Mouse (Mus musculus) olfactory bulb, adult 2 months (tissue): ENCODE data around the gene Tsacc. TPM values are rescaled to one million over a fixed set of nuclear protein-coding genes. Genes with fewer than 3 reads are reported as not detected.
"Not testable (repeated sequence)": the region's sequence is repeated elsewhere in the genome, so short reads cannot be mapped to it uniquely, and the experiment has no call there.

Source experiments
- H3K27ac ChIP-seq: fragments of 200-500 bp; 2 replicates; pipeline ENCODE4 v1.5.1; 2012; ENCODE audit warnings: low read depth, low read length; ENCODE audit not compliant: insufficient read depth
- H3K4me1 ChIP-seq: fragments of 200-500 bp; 2 replicates; pipeline ENCODE4 v1.6.1; 2012; ENCODE audit warnings: low read length; ENCODE audit not compliant: control insufficient read depth, insufficient read depth
- H3K4me3 ChIP-seq: fragments of 200-500 bp; 2 replicates; pipeline ENCODE4 v1.5.1; 2012; ENCODE audit warnings: mild to moderate bottlenecking, low read depth, low read length, moderate library complexity; ENCODE audit not compliant: insufficient read depth
- CTCF ChIP-seq: fragments of 200-500 bp; IDR thresholded peaks from 2 replicates; pipeline ENCODE4 v1.5.1; 2012; ENCODE audit warnings: low read depth, mild to moderate bottlenecking, low read length, moderate library complexity; ENCODE audit not compliant: insufficient read depth
- POLR2A ChIP-seq: fragments of 200-500 bp; IDR thresholded peaks from 2 replicates; pipeline ENCODE4 v1.6.1; 2012; ENCODE audit warnings: mild to moderate bottlenecking, low read depth, low read length, moderate library complexity; ENCODE audit not compliant: insufficient read depth
- WGBS: fragments of 180-500 bp; shearing (Covaris S2); methylation state at CpG from one replicate; pipeline ENCODE4 v1.1.7; 2018; 5-methylcytosine and 5-hydroxymethylcytosine counted together
- polyA plus RNA-seq: library from polyadenylated mRNA; stranded (reverse); fragments of >200 nt; gene quantifications from 2 replicates; pipeline ENCODE4 v1.2.4, GENCODE M21; 2012; ENCODE audit warnings: low replicate concordance; ENCODE audit not compliant: missing spikeins, insufficient read depth, insufficient read length

Tsacc gene
- polyA plus RNA-seq, 1 experiment = not detected

DNA sequence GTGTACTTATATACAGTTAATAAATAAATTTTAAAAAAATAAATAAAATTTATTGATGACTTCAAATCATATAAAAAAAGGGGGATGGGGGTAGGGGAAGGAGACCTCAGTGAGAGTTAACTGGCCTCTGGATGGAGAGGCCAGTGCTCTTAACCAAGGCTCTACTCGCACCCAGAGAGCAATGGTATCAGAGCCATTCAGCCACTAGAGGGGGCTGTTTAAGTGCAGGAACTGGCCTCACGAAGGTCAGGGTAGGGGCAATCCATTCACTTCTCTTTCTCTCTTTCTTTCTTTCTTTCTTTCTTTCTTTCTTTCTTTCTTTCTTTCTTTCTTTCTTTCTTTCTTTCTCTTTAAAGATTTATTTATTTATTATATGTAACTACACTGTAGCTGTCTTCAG, 34.5 kb upstream of the Tsacc start:
- Histone ChIP-seq H3K4me3 (no peak overlapping the region), H3K4me1 (peaks cover 2% of the 10 kb centered on the region), H3K27ac (no peak overlapping the region)
- no peak for TF ChIP-seq CTCF
- no peak for TF ChIP-seq POLR2A
- 27% methylated on average over 2 of the region's 2 CpGs for WGBS

DNA sequence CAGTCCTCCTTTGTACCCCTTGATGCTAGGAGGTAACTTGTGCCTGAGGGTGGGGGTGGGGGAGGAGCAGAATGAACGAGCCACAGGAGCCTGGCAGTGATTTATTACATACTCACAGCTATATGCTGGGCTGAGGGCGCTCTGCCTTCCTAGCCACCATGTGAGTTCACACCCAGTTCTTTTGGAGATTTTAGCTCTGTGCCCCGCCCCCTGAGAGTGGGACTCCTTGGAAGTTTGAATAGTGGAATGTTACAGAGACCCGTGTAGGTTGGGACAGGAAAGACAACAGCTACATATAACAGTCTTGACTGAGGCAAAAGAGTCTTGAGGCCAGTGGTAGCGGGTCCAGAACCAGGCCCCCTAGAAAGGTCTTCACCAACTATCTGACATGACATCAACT, 32.2 kb upstream of the Tsacc start:
- Histone ChIP-seq H3K27ac (no peak overlapping the region), H3K4me3 (no peak overlapping the region), H3K4me1 (peaks cover 13% of the 10 kb centered on the region)
- TF ChIP-seq POLR2A (no peak), CTCF (no peak)
- WGBS = 83% methylated on average over 5 of the region's 5 CpGs

DNA sequence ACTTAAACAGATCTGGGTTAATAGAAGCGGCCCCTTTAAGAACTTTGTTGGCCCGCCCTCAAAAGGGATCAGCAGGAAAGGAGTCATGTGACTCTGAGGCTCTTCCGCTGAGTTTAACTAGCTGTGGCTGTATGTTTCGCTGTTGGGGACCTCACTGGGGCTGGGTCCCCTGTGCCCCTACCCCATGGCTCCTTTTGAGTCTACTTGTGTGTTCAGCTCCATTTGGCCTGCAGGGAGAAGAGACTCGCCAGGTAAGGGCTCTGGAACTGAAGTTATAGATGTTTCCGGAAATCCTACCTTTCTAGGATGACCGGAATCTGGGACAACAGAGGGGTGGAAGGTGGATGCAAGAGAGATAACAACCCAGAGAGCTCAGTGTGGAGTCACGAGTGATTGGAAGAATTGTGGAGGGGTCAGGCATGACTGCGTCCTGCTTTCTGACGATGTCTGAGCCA, 28.2 kb upstream of the Tsacc start, which contains the start of gene Glmp:
TSS of gene Glmp (plus strand) at position 73 of the 455 bp plus-strand sequence.
- WGBS = 0% methylated on average over 10 of the region's 10 CpGs
- no peak within 1 kb of the TSS for H3K27ac ChIP-seq

DNA sequence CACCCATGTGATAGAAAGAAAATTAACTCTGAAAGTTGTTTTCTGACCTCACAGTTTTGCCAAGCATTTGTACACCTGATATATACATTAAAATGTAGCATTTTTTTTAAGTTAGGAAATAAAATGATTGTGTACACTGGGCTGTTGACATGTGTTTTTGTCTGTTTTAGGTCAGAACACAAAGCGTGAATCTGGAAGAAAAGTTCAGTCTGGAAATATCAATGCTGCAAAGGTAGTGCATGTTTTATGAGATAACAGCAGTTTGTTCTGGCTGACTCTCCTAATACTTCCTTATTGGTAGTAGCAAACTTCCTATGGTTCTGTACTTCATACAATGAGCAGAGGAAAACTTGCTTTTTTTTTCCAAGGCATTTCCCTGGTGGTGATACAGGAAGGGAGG, 2.4 kb upstream of the Tsacc start:
- H3K4me1 ChIP-seq = peaks cover 2% of the 10 kb centered on the region; the same call in 1 of the 2 replicates
- no peak overlapping the region for H3K27ac ChIP-seq
- TF ChIP-seq POLR2A = no peak
- TF ChIP-seq CTCF = no peak
- H3K4me3 ChIP-seq = no peak overlapping the region
- WGBS = 85% methylated on average over 1 of the region's 1 CpGs

More for the DNA sequence above, 28.2 kb upstream of the Tsacc start, which contains the start of gene Glmp:
- peak; percentile 38; the same call in 1 of the 2 replicates for TF ChIP-seq POLR2A
- no peak for TF ChIP-seq CTCF
- Histone ChIP-seq H3K4me3 (peak within 1 kb of the TSS; percentile 62), H3K4me1 (peaks cover 13% of the 10 kb centered on the region)

DNA sequence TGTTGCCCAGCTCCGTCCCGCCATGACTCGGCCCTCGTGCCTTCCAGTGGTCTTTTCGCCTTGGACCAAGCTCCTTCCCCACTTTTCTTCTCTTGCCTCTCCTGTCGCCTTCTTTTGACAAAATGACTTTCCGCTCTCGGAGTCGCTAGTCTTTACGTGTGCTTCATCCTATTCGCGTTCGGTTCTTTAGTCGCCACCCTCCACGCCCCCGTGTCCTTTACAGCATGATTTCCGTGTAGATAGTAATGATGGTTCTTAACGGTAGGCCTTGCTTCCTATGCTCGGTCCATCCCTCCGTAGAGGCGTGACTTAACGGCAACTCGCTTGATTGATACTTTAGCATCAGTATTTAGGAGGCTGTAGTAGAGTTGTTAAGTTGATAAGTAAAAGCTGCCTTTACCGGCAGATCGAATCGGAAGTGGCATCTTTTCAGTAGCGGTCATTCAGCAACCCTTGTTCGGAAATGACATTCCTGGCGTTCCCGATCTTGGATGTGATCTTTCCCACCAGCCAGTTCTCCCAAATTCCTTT, 587 bp upstream of the Tsacc start:
- under 1% methylated on average over 30 of the region's 30 CpGs for WGBS

DNA sequence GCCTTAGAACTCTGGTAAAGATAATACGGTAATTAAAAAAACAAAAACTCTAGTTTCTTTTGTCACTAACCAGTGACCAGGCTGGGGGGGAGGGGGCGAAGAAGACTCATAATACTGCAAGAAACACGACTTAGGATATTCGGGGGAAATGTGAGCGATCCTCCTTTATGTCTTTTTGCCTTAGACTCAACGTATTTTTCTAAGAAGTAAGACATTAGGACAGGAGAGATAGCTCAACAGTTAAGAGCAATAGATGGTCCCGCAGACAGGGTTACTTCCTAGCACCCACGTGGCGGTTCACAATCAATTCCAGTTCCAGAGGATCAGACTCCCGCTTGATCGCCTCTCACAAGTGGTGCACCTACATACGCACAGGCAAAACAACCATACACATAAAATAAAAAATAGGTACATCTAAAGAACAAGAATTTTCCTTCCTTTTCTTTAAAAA, 664 bp downstream of the Tsacc start:
- peak overlapping the region; percentile 60 for H3K4me3 ChIP-seq
- peaks cover 2% of the 10 kb centered on the region; the same call in 1 of the 2 replicates for H3K4me1 ChIP-seq
- under 1% methylated on average over 12 of the region's 12 CpGs for WGBS
- TF ChIP-seq POLR2A = no peak
- no peak for TF ChIP-seq CTCF
- no peak overlapping the region; the same call in 1 of the 2 replicates for H3K27ac ChIP-seq

More for the DNA sequence above, 587 bp upstream of the Tsacc start:
- H3K4me1 ChIP-seq = peaks cover 2% of the 10 kb centered on the region; the same call in 1 of the 2 replicates
- peak overlapping the region; percentile 93 for H3K27ac ChIP-seq
- TF ChIP-seq CTCF = no peak
- TF ChIP-seq POLR2A = no peak
- peak overlapping the region; percentile 88 for H3K4me3 ChIP-seq

DNA sequence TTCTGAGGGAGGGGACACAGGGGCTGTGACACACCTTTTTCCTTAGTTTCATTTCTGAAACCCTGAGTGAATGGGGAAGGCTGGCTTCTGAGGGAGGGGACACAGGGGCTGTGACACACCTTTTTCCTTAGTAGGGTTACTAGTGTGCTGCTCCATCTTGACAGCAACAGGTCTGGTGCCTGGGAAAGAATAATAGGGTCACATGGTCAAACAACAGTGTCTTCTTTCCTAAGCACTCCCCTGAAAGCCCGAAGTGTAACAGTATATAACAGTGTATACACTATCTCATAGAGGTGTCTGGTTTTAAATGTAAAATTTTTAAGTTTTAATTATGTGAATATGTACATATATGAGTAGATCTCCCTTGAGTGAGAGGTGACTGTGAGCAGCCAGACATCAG, 1.5 kb downstream of the Tsacc start:
- H3K4me3 ChIP-seq, H3K4me1 ChIP-seq, H3K27ac ChIP-seq: not testable (repeated sequence)
- 67% methylated on average over 1 of the region's 1 CpGs for WGBS

DNA sequence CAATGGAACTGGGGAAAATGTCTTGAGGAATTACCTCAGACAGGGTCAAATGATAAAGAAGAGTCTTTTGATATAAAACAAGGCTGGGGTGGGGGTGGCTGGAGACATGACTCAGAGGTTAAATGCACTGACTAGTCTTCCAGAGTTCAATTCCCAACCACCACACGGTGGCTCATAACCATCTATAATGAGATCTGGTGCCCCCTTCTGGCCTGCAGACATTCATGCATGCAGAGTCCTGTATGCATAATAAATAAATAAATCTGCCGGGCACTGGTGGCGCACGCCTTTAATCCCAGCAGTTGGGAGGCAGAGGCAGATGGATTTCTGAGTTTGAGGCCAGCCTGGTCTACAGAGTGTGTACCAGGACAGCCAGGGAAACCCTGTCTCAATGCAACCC, 4.8 kb downstream of the Tsacc start:
- Histone ChIP-seq H3K27ac (no peak overlapping the region), H3K4me1 (no peaks in the 10 kb centered on the region), H3K4me3 (no peak overlapping the region)
- TF ChIP-seq CTCF (no peak), POLR2A (no peak)
- 32% methylated on average over 4 of the region's 4 CpGs for whole genome bisulfite sequencing

DNA sequence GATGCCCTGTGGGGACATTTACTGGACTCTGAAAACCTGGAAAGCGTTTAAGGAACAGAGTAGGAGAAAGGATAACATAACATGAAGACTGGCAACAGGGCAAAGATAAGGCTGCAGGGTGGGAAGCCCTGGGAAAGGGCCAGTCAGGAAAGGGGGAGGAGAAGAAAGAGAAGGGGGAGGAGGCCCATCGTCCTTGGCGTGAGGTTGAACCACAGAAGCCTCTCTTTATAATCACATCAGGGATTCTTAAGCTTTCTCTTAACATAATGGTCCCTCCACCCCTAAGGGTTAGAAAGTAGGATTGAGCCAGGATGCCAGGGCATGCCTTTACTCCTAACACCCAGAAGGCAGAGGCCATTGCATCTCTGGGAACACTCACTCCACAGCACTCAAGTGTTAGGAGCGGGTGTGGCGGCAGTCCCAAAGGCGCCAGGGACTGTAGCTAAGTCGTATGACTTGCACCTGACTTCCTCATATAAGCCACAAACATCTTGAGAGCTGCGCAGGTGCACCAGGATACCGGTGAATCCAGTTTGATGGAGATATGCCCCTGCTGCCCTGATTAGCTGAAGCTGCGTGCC, 8.6 kb downstream of the Tsacc start:
- not testable (repeated sequence) for H3K4me1 ChIP-seq, H3K27ac ChIP-seq, H3K4me3 ChIP-seq
- WGBS = 79% methylated on average over 10 of the region's 10 CpGs
